Mouse (Mus musculus): ENCODE data around the gene Spaca4. TPM values are rescaled to one million over a fixed set of nuclear protein-coding genes. Genes with fewer than 3 reads are reported as not detected.
A peak's percentile ranks its signal among the peaks of the same experiment; 100 is the strongest.

Gene Spaca4
- total RNA-seq, 2 experiments from 2014 or later = not detected

GRCm38 (mm10) chr7:45730727-45731431 lies 5.3 kb upstream of the Spaca4 start:
- no peak for DNase-seq
- intact Hi-C loops (cut with DNase I) = no loop called here

GRCm38 (mm10) chr7:45727625-45728024 lies 2.0 kb upstream of the Spaca4 start:
- intact Hi-C loops (cut with DNase I) = no loop called here
- no peak for DNase-seq

- DNase-seq = no peak
- intact Hi-C loops (cut with DNase I) = no loop called here
Measured at GRCm38 (mm10) chr7:45726419-45726818, 806 bp upstream of the Spaca4 start.

- intact Hi-C loops (cut with DNase I) = no loop called here
- no peak for DNase-seq
Measured at GRCm38 (mm10) chr7:45725151-45725550, 462 bp downstream of the Spaca4 start.

GRCm38 (mm10) chr7:45723781-45724180 lies 1.8 kb downstream of the Spaca4 start:
- intact Hi-C loops (cut with DNase I) = no loop called here
- no peak for DNase-seq

GRCm38 (mm10) chr7:45723301-45723700 lies 2.3 kb downstream of the Spaca4 start:
- DNase-seq = no peak
- intact Hi-C loops (cut with DNase I) = no loop called here

- DNase-seq = no peak
- intact Hi-C loops (cut with DNase I) = no loop called here
Measured at GRCm38 (mm10) chr7:45722348-45722713, 3.3 kb downstream of the Spaca4 start.

- no peak for DNase-seq
- intact Hi-C loops (cut with DNase I) = no loop called here
Measured at GRCm38 (mm10) chr7:45721642-45722347, 3.8 kb downstream of the Spaca4 start.

- DNase-seq = no peak
- intact Hi-C loops (cut with DNase I) = no loop called here
Measured at GRCm38 (mm10) chr7:45721234-45721571, 4.4 kb downstream of the Spaca4 start.

GRCm38 (mm10) chr7:45720413-45721233 lies 5.0 kb downstream of the Spaca4 start, which contains the start of gene Fam83e:
Gene Fam83e, plus strand, starts transcription at chr7:45721212.
- DNase-seq = no peak

GRCm38 (mm10) chr7:45719738-45720412 lies 5.7 kb downstream of the Spaca4 start:
- intact Hi-C loops (cut with DNase I) = loop anchor here (5.0 kb wide), 1 partner anchor 202 kb away; the partner anchor contains the start of genes Ccdc114 and Emp3
- DNase-seq = no peak

More at GRCm38 (mm10) chr7:45720413-45721233, 5.0 kb downstream of the Spaca4 start, which contains the start of gene Fam83e:
- intact Hi-C loops (cut with DNase I) = no loop called here

GRCm38 (mm10) chr7:45719180-45719579 lies 6.4 kb downstream of the Spaca4 start:
- DNase-seq = no peak
- intact Hi-C loops (cut with DNase I) = loop anchor here (5.0 kb wide), 1 partner anchor 203 kb away; the partner anchor contains the start of genes Ccdc114 and Emp3

GRCm38 (mm10) chr7:45718331-45718730 lies 7.3 kb downstream of the Spaca4 start:
- intact Hi-C loops (cut with DNase I) = loop anchor here (5.0 kb wide), 1 partner anchor 204 kb away; the partner anchor contains the start of genes Ccdc114 and Emp3

GRCm38 (mm10) chr7:45717918-45718297 lies 7.7 kb downstream of the Spaca4 start, which contains the start of gene Sphk2:
Gene Sphk2, minus strand, starts transcription at chr7:45718002.
- intact Hi-C loops (cut with DNase I) = loop anchor here (5.0 kb wide), 1 partner anchor 204 kb away; the partner anchor contains the start of genes Ccdc114 and Emp3
- DNase-seq = peak; percentile 98 to 99

More at GRCm38 (mm10) chr7:45718331-45718730, 7.3 kb downstream of the Spaca4 start:
- DNase-seq = no peak

GRCm38 (mm10) chr7:45716952-45717917 lies 8.4 kb downstream of the Spaca4 start:
- intact Hi-C loops (cut with DNase I) = loop anchor here (5.0 kb wide), 1 partner anchor 205 kb away; the partner anchor contains the start of genes Ccdc114 and Emp3
- no peak for DNase-seq

GRCm38 (mm10) chr7:45716460-45716857 lies 9.2 kb downstream of the Spaca4 start:
- DNase-seq = no peak
- intact Hi-C loops (cut with DNase I) = loop anchor here (5.0 kb wide), 1 partner anchor 206 kb away; the partner anchor contains the start of genes Ccdc114 and Emp3

GRCm38 (mm10) chr7:45715741-45716459 lies 9.7 kb downstream of the Spaca4 start:
- intact Hi-C loops (cut with DNase I) = loop anchor here (5.0 kb wide), 1 partner anchor 206 kb away; the partner anchor contains the start of genes Ccdc114 and Emp3
- peak; percentile 34 to 40 for DNase-seq
